Mouse (Mus musculus): ENCODE measurements around the gene Rab34.

DNA sequence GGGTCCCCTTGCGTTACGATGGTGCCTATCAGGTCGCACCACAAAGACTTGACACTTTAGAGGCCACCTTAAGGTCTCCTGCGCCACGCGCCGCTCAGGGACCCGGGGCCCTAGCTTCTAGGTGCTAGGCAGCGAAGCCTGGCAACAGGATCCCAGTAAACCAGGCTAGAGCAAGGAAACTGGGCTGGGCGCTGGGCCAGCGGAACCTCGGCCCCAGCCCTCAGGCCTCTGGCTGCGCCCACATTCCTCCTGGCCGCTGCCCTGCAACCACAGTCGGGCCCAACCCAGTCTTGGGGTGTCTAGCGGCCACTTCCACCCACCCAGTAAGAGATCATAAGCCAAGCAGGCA lies 22.5 kb upstream of the Rab34 start:
- no peak for TF ChIP-seq GATA1 (IDR thresholded peaks at IDR 0.05; ENCODE audit: borderline replicate concordance, low read length)
- TF ChIP-seq FLI1 (IDR thresholded peaks at IDR 0.05; ENCODE audit: low read length) = no peak

Data from megakaryocyte, embryonic 14.5 days (primary cell).